Mouse (Mus musculus) C2C12 (cell line): ENCODE measurements around the gene Prex1.

ENCODE experiments used
- CEBPB ChIP-seq: IDR thresholded peaks from one replicate; pipeline ENCODE4 v1.6.1; 2011; ENCODE audit warnings: low read depth, mild to moderate bottlenecking, control low read depth, moderate library complexity
- CTCF ChIP-seq: IDR thresholded peaks from one replicate; pipeline ENCODE4 v1.5.1; 2011; ENCODE audit not compliant: control insufficient read depth, insufficient read depth, insufficient read length
- FOSL1 ChIP-seq: IDR thresholded peaks from one replicate; pipeline ENCODE4 v1.8.0; 2011; ENCODE audit warnings: mild to moderate bottlenecking, low read length; ENCODE audit not compliant: poor library complexity, insufficient read depth, severe bottlenecking
- MAX ChIP-seq: IDR thresholded peaks from one replicate; pipeline ENCODE4 v1.6.1; 2011; ENCODE audit warnings: mild to moderate bottlenecking, control low read depth
- MYOD1 ChIP-seq: IDR thresholded peaks from one replicate; pipeline ENCODE4 v1.6.1; 2011; ENCODE audit warnings: low read depth; ENCODE audit not compliant: control insufficient read depth, insufficient read length
- MYOG ChIP-seq: IDR thresholded peaks from one replicate; pipeline ENCODE4 v1.6.1; 2011; ENCODE audit not compliant: control insufficient read depth, insufficient read length; ENCODE audit errors: extremely low read depth
- USF1 ChIP-seq: IDR thresholded peaks from one replicate; pipeline ENCODE4 v1.6.1; 2011; ENCODE audit warnings: low read depth, mild to moderate bottlenecking, control low read depth, moderate library complexity

DNA sequence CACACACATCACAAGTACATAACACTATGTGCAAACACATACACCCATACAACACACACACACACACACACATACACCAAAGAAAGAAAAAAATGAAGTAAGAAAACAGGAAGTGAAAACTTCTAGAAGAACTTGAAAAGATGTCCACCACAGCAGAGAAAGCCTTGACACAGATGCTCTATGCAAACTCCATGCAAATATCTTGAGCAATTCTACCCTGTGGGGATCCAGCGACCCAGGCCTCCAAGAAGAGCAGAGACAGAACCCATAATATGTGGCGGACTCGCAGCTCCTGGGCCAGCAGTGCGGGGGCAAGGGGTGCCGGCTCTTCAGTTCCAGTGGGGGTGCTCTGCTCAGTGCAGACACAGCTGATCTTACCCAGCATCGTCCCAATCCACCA is 86.1 kb downstream of the Prex1 start:
- TF ChIP-seq FOSL1: no peak
- no peak for TF ChIP-seq CTCF
- TF ChIP-seq MAX: no peak
- no peak for TF ChIP-seq CEBPB
- no peak for TF ChIP-seq USF1
- no peak for TF ChIP-seq MYOD1
- no peak for TF ChIP-seq MYOG
